Mouse (Mus musculus) liver, adult 2 months (tissue): ENCODE data around the gene Ryr1.

Source experiments
- CTCF ChIP-seq: fragments of 200-500 bp; IDR thresholded peaks from 2 replicates; pipeline ENCODE4 v1.5.1; 2011; ENCODE audit warnings: low read depth, low read length, control low read depth
- POLR2A ChIP-seq: fragments of 200-500 bp; IDR thresholded peaks from 2 replicates; pipeline ENCODE4 v1.6.1; 2011; ENCODE audit warnings: low read length, control low read depth; ENCODE audit not compliant: insufficient read depth; ENCODE audit errors: extremely low read depth

- no peak for TF ChIP-seq CTCF
- TF ChIP-seq POLR2A: no peak
These were observed 37.3 kb upstream of the Ryr1 start for GRCm38 (mm10) chr7:29162294-29162693.
